Mouse (Mus musculus) stomach, embryonic 15.5 days (tissue): Measurements from ENCODE around the gene Gemin8. TPM values are rescaled to one million over a fixed set of nuclear protein-coding genes. Genes with fewer than 3 reads are reported as not detected.

Source experiments
- ATAC-seq: fragments of 200-750 bp; cut with Nextera tagmentation; 2 replicates; pipeline ENCODE4 v1.8.0; 2017; ENCODE audit warnings: low read depth, moderate number of reproducible peaks, moderate TSS enrichment; ENCODE audit not compliant: insufficient read depth, low FRiP score
- H3K27ac ChIP-seq: fragments of 300-500 bp; sonication (generic); 2 replicates; pipeline ENCODE4 v1.5.1; 2015; ENCODE audit warnings: mild to moderate bottlenecking, inconsistent platforms
- H3K27me3 ChIP-seq: fragments of 300-500 bp; sonication (generic); replicated peaks from 2 replicates; pipeline ENCODE4 v1.6.1; 2015; ENCODE audit warnings: inconsistent platforms
- H3K36me3 ChIP-seq: fragments of 300-500 bp; sonication (generic); 2 replicates; pipeline ENCODE4 v1.6.1; 2015; ENCODE audit warnings: inconsistent platforms
- H3K4me1 ChIP-seq: fragments of 300-500 bp; sonication (generic); 2 replicates; pipeline ENCODE4 v1.6.1; 2015; ENCODE audit warnings: inconsistent platforms
- H3K4me2 ChIP-seq: fragments of 300-500 bp; sonication (generic); 2 replicates; pipeline ENCODE4 v1.6.1; 2015; ENCODE audit warnings: mild to moderate bottlenecking, inconsistent platforms
- H3K4me3 ChIP-seq: fragments of 300-500 bp; sonication (generic); replicated peaks from 2 replicates; pipeline ENCODE4 v1.5.1; 2015; ENCODE audit warnings: inconsistent platforms
- H3K9ac ChIP-seq: fragments of 300-500 bp; sonication (generic); 2 replicates; pipeline ENCODE4 v1.6.1; 2015; ENCODE audit warnings: inconsistent platforms
- H3K9me3 ChIP-seq: fragments of 300-500 bp; sonication (generic); 2 replicates; pipeline ENCODE4 v1.6.1; 2016; ENCODE audit warnings: inconsistent platforms
- WGBS: fragments of 180-500 bp; shearing (Covaris S2); methylation state at CpG from one replicate; pipeline ENCODE4 v1.1.7; 2015; 5-methylcytosine and 5-hydroxymethylcytosine counted together
- polyA plus RNA-seq: library from polyadenylated mRNA; unstranded; fragments of >200 nt; fragmentation: Nextera tagmentation; extraction: Ambion mirVana; gene quantifications from 2 replicates; pipeline ENCODE4 v1.2.1, GENCODE M21; 2015

The Gemin8 gene
- polyA plus RNA-seq, 1 experiment from 2014 or later, result 10.1 TPM

DNA sequence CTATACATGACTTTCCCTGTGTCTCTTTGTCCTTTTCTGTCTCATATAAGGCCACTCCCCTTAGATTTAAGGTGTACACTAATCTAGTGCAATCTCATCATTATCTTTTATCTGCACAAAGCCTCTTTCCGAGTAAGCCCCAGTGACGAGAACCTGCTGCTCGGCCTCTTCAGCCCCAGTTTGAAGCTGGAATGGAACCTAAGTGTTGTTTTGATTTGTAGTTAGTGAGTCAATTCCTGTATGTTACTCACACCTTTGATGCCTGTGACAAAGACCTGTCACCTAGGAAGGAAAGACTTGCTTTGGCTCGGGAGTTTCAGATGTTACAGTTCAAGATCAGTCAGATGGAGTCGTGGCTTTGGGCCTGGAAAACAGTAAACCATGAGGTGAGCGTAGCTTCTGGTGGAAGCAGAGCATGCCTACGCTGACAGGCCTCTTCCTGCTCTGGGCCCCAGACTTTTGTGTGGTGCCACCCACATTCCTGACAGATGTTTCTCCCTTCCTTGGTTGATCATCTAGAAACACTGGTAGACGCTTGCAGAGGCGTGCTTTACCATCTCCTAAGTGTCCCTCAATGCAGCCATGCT is 15.2 kb downstream of the Gemin8 start:
- no peaks in the 10 kb centered on the region for H3K36me3 ChIP-seq
- no peak for ATAC-seq
- no peak overlapping the region for H3K9ac ChIP-seq
- no peaks in the 10 kb centered on the region for H3K9me3 ChIP-seq
- H3K4me1 ChIP-seq, result no peaks in the 10 kb centered on the region
- WGBS, result 89% methylated on average over 9 of the region's 9 CpGs
- H3K27ac ChIP-seq, result no peak overlapping the region
- H3K27me3 ChIP-seq, result no peaks in the 10 kb centered on the region
- H3K4me3 ChIP-seq, result no peak overlapping the region
- no peak overlapping the region for H3K4me2 ChIP-seq

DNA sequence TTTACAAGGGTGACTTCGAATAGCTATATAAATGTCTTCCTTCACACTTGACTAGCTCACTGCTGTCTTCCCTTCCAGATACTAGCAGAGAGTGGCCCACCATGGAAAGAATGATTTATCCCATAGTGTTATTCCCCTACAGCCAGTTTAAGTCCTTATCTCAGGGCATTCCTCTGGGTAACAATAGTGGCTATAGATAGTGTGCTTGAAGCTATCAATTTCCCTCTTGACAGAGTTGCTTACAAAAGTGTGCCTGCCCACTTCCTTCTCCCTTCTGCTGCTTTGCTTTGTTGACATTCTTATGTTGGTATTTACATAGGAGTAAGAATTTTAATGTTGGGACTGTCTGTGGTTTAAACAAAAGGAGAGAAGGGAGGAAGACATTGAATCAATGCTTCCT is 17.5 kb downstream of the Gemin8 start:
- ATAC-seq, result no peak
- Histone ChIP-seq H3K27me3 (no peaks in the 10 kb centered on the region), H3K4me2 (no peak overlapping the region), H3K9me3 (no peaks in the 10 kb centered on the region), H3K4me1 (no peaks in the 10 kb centered on the region), H3K4me3 (no peak overlapping the region), H3K36me3 (no peaks in the 10 kb centered on the region), H3K27ac (no peak overlapping the region), H3K9ac (no peak overlapping the region)
- WGBS, result 52% methylated on average over 1 of the region's 1 CpGs

DNA sequence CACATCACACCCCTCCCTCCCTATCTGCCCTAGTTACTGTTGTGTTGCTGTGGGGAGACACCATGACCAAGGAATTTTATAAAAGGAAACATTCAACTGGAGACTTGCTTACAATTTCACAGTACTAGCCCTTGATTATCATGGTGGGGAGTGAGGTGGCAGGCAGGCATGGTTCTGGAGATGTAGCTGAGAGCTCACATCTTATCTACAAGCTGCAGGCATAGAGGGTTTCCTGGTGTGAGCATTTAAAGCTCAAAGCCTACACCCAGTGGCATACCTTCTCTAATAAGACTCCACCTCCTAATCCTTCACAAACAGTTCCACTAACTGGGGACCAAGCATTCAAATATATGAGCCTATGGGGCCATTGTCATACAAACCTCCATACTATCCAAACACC is 26.1 kb downstream of the Gemin8 start:
- no peak for ATAC-seq
- H3K36me3 ChIP-seq, result no peaks in the 10 kb centered on the region
- H3K4me1 ChIP-seq, result no peaks in the 10 kb centered on the region
- H3K4me3 ChIP-seq, result no peak overlapping the region
- H3K27ac ChIP-seq, result no peak overlapping the region
- H3K9me3 ChIP-seq, result no peaks in the 10 kb centered on the region
- no peak overlapping the region for H3K9ac ChIP-seq
- no peak overlapping the region for H3K4me2 ChIP-seq
- H3K27me3 ChIP-seq, result no peaks in the 10 kb centered on the region

DNA sequence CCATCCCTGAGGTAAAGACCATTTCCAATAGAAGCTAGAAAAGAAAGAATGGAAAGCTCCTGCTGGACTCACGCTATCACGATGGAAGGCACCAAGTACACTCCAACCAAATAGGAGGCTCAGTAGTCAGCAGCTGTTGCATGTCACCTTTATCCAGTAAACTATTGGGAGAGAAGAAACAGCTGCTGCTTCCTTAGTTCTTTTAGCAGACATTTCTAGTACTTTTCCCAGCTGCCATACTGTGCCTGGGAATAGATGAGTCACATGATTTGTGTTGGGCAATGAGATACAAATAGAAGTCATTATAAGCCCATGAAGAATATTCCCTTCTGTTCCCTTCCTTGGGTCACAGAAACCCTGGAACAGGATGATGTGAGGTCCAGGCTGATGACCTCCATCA is 28.0 kb downstream of the Gemin8 start:
- H3K4me2 ChIP-seq, result no peak overlapping the region
- H3K36me3 ChIP-seq, result no peaks in the 10 kb centered on the region
- H3K4me1 ChIP-seq, result no peaks in the 10 kb centered on the region
- H3K9me3 ChIP-seq, result no peaks in the 10 kb centered on the region
- ATAC-seq, result peak; percentile 58; the same call in 1 of the 2 replicates
- no peak overlapping the region for H3K9ac ChIP-seq
- no peaks in the 10 kb centered on the region for H3K27me3 ChIP-seq
- no peak overlapping the region for H3K27ac ChIP-seq
- 53% methylated on average over 2 of the region's 2 CpGs for WGBS
- H3K4me3 ChIP-seq, result no peak overlapping the region

DNA sequence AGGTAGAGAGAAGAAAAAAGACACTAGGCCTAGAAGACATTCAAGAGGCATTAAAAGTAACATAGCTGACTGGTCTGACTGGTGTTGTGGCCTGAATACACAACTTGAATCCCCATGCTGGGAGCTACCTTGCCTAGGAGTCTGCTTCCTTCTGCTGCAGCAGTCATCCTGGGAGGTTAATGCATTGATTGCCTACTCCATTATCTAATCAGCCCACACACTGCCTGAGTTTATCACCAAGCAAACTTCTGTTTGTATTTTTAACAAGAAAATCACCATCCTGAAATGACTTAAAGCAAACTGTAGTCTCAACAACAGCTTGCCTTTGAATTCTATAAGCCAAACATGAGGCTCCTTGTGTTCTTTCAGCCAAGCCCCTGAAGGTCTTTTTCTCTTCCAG is 29.6 kb downstream of the Gemin8 start:
- Histone ChIP-seq H3K27me3 (no peaks in the 10 kb centered on the region), H3K4me1 (no peaks in the 10 kb centered on the region), H3K4me2 (no peak overlapping the region), H3K9ac (no peak overlapping the region), H3K36me3 (no peaks in the 10 kb centered on the region), H3K4me3 (no peak overlapping the region), H3K27ac (no peak overlapping the region), H3K9me3 (no peaks in the 10 kb centered on the region)
- ATAC-seq, result no peak

DNA sequence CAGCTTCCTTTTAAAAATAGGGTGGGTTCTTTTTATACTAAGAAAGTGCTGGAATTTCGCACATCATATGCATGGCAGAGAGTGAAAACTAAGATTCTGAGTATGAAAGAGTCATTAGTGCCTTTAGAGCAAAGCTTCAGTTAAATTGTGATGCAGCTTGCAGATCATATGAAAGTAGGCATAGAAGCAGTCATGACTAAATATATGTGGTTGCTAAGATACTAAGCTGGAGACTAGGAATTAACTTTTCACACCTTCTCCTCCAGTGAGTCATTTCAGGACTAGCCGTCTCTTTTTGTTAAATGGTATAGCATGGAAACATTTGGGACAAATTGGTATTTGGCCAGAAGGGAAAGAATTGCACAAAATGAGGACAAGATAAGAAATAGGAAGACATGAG is 44.3 kb downstream of the Gemin8 start:
- Histone ChIP-seq H3K4me1 (no peaks in the 10 kb centered on the region), H3K36me3 (no peaks in the 10 kb centered on the region), H3K9me3 (no peaks in the 10 kb centered on the region), H3K27ac (no peak overlapping the region), H3K4me2 (no peak overlapping the region), H3K27me3 (no peaks in the 10 kb centered on the region), H3K4me3 (no peak overlapping the region), H3K9ac (no peak overlapping the region)
- ATAC-seq, result no peak
- 73% methylated on average over 2 of the region's 2 CpGs for WGBS

DNA sequence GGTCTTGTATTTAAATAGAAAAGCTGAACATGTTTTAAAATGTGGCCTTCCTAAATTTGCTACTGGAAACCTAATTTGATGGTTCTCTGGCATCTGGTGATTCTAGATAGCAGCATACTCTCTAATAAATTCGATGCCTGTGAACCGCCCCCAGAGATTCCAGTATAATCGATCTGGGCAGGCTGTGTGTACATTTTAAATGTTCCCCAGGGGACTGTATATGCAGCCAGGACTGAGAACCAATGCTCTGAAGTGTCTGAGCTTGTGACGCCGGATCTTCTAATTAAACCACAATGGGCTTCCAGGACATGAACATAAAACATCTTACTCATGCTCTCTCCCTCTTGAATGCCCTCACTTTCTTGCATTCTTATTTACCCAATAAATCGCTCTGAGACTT is 46.0 kb downstream of the Gemin8 start:
- Histone ChIP-seq H3K9ac (no peak overlapping the region), H3K27ac (no peak overlapping the region), H3K27me3 (no peaks in the 10 kb centered on the region), H3K4me1 (no peaks in the 10 kb centered on the region), H3K4me3 (no peak overlapping the region), H3K4me2 (no peak overlapping the region), H3K9me3 (no peaks in the 10 kb centered on the region), H3K36me3 (no peaks in the 10 kb centered on the region)
- ATAC-seq, result no peak
- WGBS, result 70% methylated on average over 6 of the region's 6 CpGs

DNA sequence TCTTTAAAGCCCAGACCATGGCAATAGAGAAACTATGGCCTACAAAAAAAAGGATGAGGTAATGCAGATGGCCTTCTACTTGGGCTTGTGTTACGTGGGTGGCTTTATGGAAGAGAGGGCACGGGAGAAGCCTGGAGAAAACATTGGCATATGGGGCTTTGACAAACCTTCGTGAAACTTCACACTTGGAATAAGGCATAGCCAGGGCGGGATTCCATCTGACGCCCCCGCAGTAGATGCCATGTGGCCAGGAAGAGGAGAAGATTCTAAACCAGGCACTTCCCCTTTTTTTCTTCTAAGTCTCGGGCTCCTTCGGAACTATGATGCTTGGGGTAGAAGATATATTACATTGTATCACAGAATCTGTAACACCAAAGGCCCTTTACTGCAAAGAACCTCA is 46.5 kb downstream of the Gemin8 start:
- H3K36me3 ChIP-seq, result no peaks in the 10 kb centered on the region
- no peak for ATAC-seq
- no peaks in the 10 kb centered on the region for H3K4me1 ChIP-seq
- no peak overlapping the region for H3K4me3 ChIP-seq
- no peaks in the 10 kb centered on the region for H3K27me3 ChIP-seq
- 84% methylated on average over 8 of the region's 8 CpGs for WGBS
- H3K9me3 ChIP-seq, result no peaks in the 10 kb centered on the region
- H3K9ac ChIP-seq, result no peak overlapping the region
- H3K4me2 ChIP-seq, result no peak overlapping the region
- H3K27ac ChIP-seq, result no peak overlapping the region

DNA sequence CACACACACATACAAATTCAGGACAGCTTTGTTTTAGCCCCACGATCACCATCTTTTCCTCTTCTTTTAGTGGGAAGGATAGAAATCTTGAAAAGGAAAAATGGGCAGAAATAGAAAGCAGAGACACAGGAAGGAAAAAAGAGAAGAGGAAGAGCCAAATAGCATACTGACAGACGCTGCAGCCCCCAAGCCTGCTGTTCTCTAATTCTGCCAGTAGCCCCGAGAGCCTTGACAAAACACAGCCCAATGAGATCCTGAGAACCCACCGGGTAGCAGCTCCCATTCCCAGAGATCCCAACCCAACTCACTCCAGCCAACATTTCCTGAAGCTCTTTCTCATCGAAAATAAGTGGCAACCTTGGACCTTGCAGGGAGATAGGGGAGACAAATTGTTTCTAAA is 49.1 kb downstream of the Gemin8 start:
- no peaks in the 10 kb centered on the region for H3K9me3 ChIP-seq

DNA sequence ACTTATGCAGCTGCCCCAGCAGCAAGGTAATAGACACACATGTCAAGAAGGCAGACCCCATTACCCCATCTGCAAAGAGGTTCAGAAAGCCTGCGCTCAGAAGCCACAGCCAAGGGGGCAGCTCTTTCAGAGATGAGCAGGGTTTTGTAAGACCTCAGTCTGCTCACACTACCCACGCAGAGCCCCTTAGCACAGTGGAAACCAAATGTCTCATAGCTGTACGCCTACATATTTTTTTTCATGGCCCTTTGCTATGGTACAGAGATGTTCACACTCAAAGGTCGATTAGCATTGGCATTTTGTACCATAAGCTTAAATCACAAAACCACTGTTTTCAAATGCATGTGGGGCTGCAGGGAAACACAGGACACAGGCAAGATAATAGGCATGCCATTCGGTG is 56.6 kb downstream of the Gemin8 start:
- Histone ChIP-seq H3K9ac (no peak overlapping the region), H3K27ac (no peak overlapping the region), H3K4me3 (no peak overlapping the region), H3K27me3 (no peaks in the 10 kb centered on the region), H3K4me2 (no peak overlapping the region), H3K9me3 (no peaks in the 10 kb centered on the region), H3K36me3 (no peaks in the 10 kb centered on the region), H3K4me1 (no peaks in the 10 kb centered on the region)
- WGBS, result 82% methylated on average over 5 of the region's 5 CpGs
- ATAC-seq, result no peak

More for the DNA sequence above, 49.1 kb downstream of the Gemin8 start:
- Histone ChIP-seq H3K9ac (no peak overlapping the region), H3K4me1 (no peaks in the 10 kb centered on the region), H3K4me2 (no peak overlapping the region), H3K4me3 (no peak overlapping the region), H3K36me3 (no peaks in the 10 kb centered on the region), H3K27me3 (no peaks in the 10 kb centered on the region), H3K27ac (no peak overlapping the region)
- 56% methylated on average over 5 of the region's 5 CpGs for WGBS
- no peak for ATAC-seq

DNA sequence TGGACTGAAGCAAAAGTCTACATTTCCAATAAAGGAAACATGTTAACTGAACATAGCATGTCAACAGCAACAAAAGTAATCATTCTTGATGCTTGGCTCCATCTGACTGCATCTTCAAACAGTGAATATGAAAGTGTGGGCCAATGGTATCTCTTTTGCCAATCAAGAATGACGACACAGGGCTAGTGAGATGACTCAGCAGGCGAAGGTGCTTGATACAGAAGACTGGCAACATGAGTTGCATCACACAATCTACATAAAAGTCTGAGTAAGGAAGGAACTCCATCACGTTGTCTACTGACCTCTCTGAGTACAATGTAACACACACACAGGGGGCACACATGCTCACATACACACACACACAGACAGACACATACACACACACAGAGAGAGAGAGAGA is 59.5 kb downstream of the Gemin8 start:
- WGBS, result 79% methylated on average over 3 of the region's 3 CpGs
- no peak overlapping the region for H3K27ac ChIP-seq

DNA sequence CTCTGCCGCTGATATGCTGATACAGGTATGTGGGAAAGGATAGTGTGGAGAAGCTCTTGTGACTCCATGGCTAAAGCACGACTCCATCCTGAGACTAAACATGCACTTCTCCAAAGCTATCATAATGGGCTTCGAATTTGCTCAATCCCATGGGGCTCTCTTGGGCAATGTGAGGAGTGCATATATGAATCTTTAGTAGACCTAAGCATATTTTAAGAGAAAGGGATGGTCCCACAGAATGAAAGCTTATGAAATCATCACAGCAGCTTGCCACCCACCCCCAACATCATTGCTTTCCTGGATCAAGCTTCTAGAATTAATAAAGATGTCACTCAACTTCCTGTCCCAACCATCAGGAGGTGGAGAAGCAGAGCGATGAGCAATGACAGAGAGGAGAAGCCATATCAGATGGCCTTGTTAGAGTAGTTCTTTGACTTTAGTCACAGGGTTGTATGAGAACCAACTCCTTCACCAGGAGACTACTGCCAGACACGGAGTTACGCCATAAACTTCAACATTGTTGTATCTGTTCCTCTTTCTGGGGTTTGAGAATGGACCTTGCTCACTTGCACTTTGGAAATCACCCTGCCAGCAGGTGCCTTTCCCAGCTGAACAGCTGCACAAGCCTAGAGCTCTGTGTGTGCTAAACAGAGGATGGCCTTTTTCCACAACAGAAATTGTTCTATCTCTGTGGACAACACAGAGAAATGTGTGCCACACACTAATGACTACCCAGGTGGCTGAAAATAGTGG is 60.4 kb downstream of the Gemin8 start:
- Histone ChIP-seq H3K4me2 (no peak overlapping the region), H3K9me3 (no peaks in the 10 kb centered on the region), H3K4me1 (no peaks in the 10 kb centered on the region), H3K36me3 (no peaks in the 10 kb centered on the region), H3K27me3 (no peaks in the 10 kb centered on the region), H3K27ac (no peak overlapping the region), H3K4me3 (no peak overlapping the region), H3K9ac (no peak overlapping the region)
- no peak for ATAC-seq
- WGBS, result 89% methylated on average over 6 of the region's 6 CpGs

More for the DNA sequence above, 59.5 kb downstream of the Gemin8 start:
- H3K36me3 ChIP-seq, result no peaks in the 10 kb centered on the region
- no peak for ATAC-seq
- no peak overlapping the region for H3K4me3 ChIP-seq
- no peaks in the 10 kb centered on the region for H3K4me1 ChIP-seq
- H3K9me3 ChIP-seq, result no peaks in the 10 kb centered on the region
- H3K4me2 ChIP-seq, result no peak overlapping the region
- no peak overlapping the region for H3K9ac ChIP-seq
- H3K27me3 ChIP-seq, result no peaks in the 10 kb centered on the region

DNA sequence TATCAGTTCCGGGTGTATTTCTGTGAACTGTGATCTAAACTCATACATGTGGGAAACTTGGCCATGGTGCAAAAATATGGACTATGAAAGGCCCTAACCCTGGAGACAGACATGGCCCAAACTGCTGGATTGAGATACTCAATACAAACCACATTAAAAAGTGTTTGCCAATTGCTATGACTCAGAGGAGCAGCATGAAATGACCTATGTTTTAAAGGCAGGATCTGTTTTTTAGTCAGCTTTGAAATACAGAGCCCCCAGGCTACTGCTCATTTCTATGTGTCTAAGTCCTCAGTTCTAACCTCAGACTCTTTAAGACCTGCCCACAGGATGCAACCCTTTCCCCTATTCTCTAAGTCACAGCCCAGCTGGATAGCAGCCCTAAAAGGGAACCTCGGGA is 65.9 kb downstream of the Gemin8 start:
- Histone ChIP-seq H3K27ac (no peak overlapping the region), H3K4me2 (no peak overlapping the region), H3K36me3 (no peaks in the 10 kb centered on the region), H3K9me3 (no peaks in the 10 kb centered on the region), H3K27me3 (0 out of 2 replicates have a peak, but pooled peaks cover 4% of the 10 kb centered on the region), H3K9ac (no peak overlapping the region), H3K4me1 (no peaks in the 10 kb centered on the region), H3K4me3 (no peak overlapping the region)
- 52% methylated on average over 2 of the region's 2 CpGs for WGBS
- no peak for ATAC-seq
